Mouse (Mus musculus) C3H10T1/2 (cell line): ENCODE measurements around the gene Arid4a. TPM values are rescaled to one million over a fixed set of nuclear protein-coding genes. Genes with fewer than 3 reads are reported as not detected.

Experiments
- polyA plus RNA-seq, 2 experiments: library from polyadenylated mRNA; unstranded; fragments of >200 nt; fragmentation: generic; extraction: Trizol; gene quantifications; one replicate each; pipeline ENCODE4 v1.2.1; 2012; ENCODE audit warnings: missing spikeins in 2 of 2

Arid4a gene
- 1 to 10 TPM in 1 of 2 experiments, under 1 TPM in 1; 0.57 to 2.7 TPM for polyA plus RNA-seq

GRCm38 (mm10) chr12:71015363-71016210 is at the start of gene Arid4a:
TSS of gene Arid4a (plus strand) at chr12:71015990.

GRCm38 (mm10) chr12:70974441-70975266 is 41.1 kb upstream of the Arid4a start, which contains the start of gene Psma3:
TSS of gene Psma3 (plus strand) at chr12:70974621.

GRCm38 (mm10) chr12:71111331-71111730 is 95.5 kb downstream of the Arid4a start, which contains the start of gene Tomm20l:
TSS of gene Tomm20l (plus strand) at chr12:71111428.

GRCm38 (mm10) chr12:71136130-71136973 is 120.6 kb downstream of the Arid4a start, which contains the start of the genes Timm9 and 2700049A03Rik:
TSS of gene Timm9 (minus strand) at chr12:71136684.
TSS of gene 2700049A03Rik (plus strand) at chr12:71136848.

Other genes starting within 250 kb of the Arid4a start
- gene Frmd6, start 190.5 kb upstream of the Arid4a start, polyA plus RNA-seq = 10 to 100 TPM in 1 of 2 experiments, 1 to 10 TPM in 1; 2.2 to 21.5 TPM
- gene Actr10, start 78.1 kb upstream of the Arid4a start, polyA plus RNA-seq = 100 to 1,000 TPM in 1 of 2 experiments, 10 to 100 TPM in 1; 91.4 to 109 TPM
- gene Psma3, start 41.4 kb upstream of the Arid4a start, polyA plus RNA-seq = 100 to 1,000 TPM in 1 of 2 experiments, 10 to 100 TPM in 1; 48.4 to 115 TPM
- gene Tomm20l, start 95.4 kb downstream of the Arid4a start, polyA plus RNA-seq = not detected
- 10 to 100 TPM; 16.3 to 16.9 TPM for gene Timm9, start 120.7 kb downstream of the Arid4a start, polyA plus RNA-seq
- gene 2700049A03Rik, start 120.9 kb downstream of the Arid4a start, polyA plus RNA-seq = 1 to 10 TPM in 1 of 2 experiments, under 1 TPM in 1; 0.26 to 2.5 TPM